Mouse (Mus musculus): Measurements from ENCODE around the gene Tchp.

The Tchp gene

GRCm38 (mm10) chr5:114707265-114708068, at the start of gene Tchp:
TSS of gene Tchp (plus strand) at chr5:114707760.
- peak; percentile 97 for DNase-seq (ENCODE audit: low read depth, low spot score)

GRCm38 (mm10) chr5:114658255-114658654, 49.3 kb upstream of the Tchp start, which contains the start of gene Trpv4:
TSS of gene Trpv4 (minus strand) at chr5:114658421.
- no peak for DNase-seq (ENCODE audit: low read depth, low spot score)

DNA sequence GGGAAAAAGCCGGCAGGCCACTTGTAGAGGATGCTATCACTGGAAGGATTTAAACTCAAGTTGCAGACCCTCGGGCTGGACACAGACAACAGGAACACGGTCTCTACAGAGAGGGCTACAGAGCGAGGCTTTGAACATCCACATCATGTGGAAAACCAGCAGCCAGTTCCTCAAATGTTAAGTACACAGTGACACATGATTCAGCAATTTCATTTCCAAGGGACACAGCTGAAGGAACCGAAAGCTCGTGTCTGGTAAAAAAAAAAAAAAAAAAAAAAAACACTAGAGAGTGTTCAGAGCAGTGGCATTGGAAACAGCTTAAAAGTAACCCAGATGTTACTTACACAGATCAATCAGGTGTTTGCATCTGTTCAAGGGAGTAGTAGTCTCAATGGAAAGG, 46.5 kb upstream of the Tchp start:
- DNase-seq (ENCODE audit: low read depth, low spot score), result no peak

GRCm38 (mm10) chr5:114664139-114664538, 43.4 kb upstream of the Tchp start:
- no peak for DNase-seq (ENCODE audit: low read depth, low spot score)

- no peak for DNase-seq (ENCODE audit: low read depth, low spot score)
Observed at GRCm38 (mm10) chr5:114664750-114665149, 42.8 kb upstream of the Tchp start.

DNA sequence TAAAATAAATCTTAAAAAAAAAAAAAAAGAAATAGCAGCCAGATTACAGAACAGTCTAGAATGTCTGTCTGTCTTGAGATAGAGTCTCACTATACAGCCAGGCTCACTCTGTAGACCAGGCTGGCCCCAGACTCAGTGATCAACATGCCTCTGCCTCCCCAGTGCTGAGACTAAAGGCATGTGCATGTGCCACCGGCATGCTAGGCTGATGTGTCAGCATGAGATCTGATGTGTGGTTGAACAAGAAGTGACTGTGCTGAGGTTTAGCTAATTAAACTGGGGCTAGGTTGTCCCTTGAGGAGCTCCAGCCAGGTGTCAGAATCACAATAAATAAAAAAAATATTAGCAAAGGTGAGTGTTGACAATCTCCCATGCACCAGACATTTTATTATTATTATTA, 40.9 kb upstream of the Tchp start:
- DNase-seq (ENCODE audit: low read depth, low spot score), result no peak

- peak; percentile 98 for DNase-seq (ENCODE audit: low read depth, low spot score)
Observed at GRCm38 (mm10) chr5:114667228-114667856, 40.2 kb upstream of the Tchp start.

DNA sequence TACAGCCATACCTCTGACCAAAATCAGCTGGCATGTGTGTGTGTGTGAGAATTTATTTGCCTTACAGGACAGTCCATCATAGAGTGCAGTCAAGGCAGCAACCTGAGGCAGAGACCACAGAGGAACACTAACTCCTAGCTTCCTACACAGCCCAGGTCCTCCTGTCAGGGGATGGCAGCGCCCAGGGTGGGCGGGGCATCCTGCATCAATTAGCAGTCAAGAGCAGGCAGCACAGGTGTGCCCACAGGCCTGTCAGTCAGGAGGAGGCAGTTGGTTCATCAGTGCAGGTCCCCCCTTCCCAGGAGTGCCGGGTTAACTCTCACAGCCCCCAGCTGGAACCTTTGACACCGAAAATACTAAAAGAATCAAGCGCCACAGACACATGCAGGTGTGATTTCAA, 38.5 kb upstream of the Tchp start:
- DNase-seq (ENCODE audit: low read depth, low spot score), result no peak

GRCm38 (mm10) chr5:114673114-114673513, 34.4 kb upstream of the Tchp start:
- no peak for DNase-seq (ENCODE audit: low read depth, low spot score)

- DNase-seq (ENCODE audit: low read depth, low spot score), result no peak
Observed at GRCm38 (mm10) chr5:114674594-114674993, 33.0 kb upstream of the Tchp start.

DNA sequence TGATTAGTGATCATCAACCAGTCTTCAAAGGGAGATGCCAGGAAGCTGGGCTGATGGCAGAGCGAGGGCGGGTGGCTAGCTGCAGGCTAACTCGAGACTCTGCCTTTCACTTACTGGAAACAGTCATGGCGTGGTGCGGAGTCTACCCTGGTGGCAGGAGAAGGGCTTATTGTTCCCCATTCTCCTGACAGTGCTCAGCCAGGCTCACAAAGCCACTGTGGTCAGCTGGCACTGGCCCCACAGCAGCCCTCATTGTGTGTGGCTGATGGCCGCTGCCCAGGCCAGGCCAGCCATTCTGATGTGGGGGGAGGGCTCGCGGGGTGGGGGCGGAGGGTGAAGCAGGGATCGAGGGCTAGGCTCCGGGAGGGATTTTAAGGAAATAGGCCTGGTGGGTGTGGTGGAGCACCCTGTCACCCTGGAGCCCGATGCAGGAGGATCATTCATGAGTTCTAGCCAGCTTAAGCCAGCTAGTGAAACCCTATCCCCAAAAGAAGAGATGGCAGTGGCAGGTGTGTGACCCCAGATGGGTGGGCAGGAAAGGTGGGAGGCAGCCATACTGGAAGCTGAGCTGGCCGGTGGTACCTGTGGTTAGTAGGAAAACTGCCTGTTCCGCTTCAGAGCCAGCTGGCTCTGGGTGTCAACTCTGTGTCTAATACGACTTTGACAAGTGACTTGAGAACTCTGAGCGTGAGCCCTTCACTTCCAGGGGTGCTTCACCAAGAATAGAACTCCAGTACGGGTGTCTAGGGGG, 27.5 kb upstream of the Tchp start:
- no peak for DNase-seq (ENCODE audit: low read depth, low spot score)

DNA sequence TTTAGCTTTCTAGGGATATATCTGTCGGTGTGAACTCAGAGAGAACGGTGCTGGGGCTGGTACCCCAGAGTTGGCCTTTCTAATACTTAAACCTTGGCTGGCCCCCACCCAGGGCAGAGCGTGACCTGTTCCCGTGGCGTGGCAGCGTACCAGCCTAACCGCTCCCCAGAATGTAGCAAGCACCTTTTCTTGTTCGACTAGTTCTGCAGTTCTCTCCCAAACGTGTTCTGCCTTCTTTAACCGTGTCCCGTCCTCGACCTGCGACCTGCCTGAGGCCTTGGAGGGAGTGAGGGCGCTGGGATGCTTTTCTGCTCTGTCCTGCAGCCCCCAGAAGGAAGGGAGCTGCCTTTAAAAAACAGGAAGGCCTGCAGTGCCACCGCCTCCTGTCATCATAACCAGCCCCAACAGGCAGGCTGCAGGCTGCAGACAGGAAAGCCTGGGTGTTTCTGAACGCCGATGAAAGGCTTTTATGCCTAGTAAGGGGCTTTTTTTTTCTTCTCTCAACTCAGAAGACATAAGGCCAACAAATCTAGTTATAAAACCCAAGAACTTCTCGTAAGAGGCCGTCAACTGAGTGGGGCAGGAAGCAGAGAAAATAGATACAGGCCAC, 26.8 kb upstream of the Tchp start:
- no peak for DNase-seq (ENCODE audit: low read depth, low spot score)

DNA sequence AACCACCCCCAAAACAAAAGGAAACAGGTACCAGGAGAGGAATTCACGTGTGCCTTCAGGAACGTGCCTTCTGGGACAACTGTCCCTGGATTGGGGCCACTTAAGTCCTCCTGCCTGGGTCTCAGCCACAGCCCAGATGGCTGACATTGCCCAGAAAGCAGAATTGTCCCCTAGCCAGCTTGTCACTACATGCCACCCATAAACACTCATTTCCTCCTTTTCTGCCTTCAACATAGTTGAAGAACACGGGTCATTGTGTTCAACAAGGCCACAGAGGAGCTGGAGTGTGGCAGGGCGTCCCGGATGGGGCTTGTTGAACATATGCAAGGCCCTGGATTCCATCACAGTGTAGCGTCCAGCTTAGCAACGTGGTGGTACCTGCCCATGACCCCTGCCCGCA, 25.8 kb upstream of the Tchp start:
- no peak for DNase-seq (ENCODE audit: low read depth, low spot score)

GRCm38 (mm10) chr5:114685986-114686385, 21.6 kb upstream of the Tchp start:
- no peak for DNase-seq (ENCODE audit: low read depth, low spot score)

DNA sequence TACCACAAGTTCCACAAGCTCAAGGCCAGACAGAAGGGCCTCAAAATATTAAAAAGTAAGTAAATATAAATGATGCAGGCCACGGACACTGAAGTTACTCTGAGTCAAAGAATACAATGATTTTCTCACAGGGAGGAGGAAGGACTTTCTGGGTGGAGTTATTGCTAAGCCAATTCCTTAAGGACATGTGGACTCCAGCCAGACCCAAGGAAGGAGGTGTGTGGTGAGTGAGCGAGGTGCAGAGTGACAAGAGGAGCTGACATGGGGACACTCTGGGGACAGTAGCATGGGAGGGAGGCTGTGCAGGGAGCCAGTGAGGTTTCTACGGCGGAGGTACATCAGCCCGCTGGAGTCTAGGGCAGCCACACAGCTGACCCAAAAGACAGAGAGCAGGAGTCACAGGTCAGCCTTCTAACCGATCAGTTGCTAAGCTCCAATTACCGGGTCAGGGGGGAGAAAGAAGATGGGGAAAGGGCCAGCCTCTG, 20.8 kb upstream of the Tchp start:
- DNase-seq (ENCODE audit: low read depth, low spot score), result no peak

GRCm38 (mm10) chr5:114687901-114688300, 19.7 kb upstream of the Tchp start:
- no peak for DNase-seq (ENCODE audit: low read depth, low spot score)

DNA sequence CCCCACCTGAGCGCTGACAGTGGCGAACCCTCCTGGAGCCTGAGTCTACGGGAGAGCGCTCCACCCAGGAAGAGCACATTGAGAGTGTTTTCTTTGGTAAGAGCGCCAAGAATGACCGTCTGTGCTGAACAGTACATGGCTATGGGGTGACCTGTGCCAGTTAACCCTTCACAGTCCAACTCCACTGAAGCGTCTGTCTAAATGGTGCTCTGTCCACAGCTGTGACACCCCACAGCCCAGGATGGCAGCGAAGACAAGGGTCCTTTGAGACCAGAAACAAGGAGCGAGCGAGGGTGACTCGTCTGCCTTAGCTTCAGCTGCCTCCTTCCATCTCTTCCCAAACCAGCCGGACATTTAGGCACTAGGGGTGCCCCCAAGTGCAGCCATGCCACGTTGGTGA, 18.9 kb upstream of the Tchp start:
- DNase-seq (ENCODE audit: low read depth, low spot score), result no peak

- no peak for DNase-seq (ENCODE audit: low read depth, low spot score)
Observed at GRCm38 (mm10) chr5:114689700-114690366, 17.7 kb upstream of the Tchp start.

DNA sequence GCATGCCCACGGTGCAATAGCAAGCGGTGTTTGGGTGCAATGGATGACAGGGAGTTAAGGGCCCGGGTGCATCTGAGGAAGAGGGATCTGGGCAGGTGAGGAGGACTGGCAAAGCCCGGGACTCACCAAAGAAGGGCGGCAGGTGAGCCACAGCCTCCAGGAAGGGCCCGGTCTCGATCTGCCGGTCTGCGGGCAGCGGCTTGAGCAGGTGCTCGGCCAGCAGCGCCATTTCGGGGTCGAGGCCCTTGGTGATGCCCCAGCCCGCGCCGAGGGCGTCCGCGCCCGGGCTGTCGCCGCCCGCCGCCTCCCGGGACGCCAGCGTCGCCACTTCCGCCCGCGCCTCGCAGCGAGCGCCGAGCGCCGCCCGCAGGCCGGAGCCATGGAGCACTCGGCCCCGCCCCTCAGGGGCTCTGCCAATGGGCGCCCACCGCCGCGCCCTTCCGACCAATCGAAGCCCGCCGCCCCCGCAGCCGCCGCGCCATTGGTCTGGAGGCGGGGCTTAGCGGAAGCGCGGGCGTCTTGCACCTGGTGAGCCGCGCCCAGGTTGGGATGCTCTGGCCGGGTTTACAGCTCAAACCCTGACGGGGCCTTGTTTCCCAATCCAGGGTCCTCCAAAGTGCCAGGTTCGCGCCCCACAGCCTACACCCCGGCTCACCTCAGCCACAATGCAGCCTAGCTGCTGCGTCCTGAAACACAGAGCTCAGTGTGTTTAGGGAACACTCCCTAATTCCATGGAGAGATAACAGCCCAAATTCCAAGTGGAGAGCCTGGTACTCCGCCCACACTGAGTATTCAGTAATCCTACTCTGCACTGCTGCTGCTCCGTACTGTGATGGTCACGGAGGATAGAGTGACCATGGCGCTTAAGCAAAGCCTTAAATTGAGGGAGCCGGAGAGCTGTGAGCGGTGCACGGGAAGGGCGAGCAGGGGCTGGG, 16.7 kb upstream of the Tchp start, which contains the start of gene Gltp:
Gene Gltp, minus strand, starts transcription at position 352 of the 935 bp plus-strand sequence.
- DNase-seq (ENCODE audit: low read depth, low spot score), result peak; percentile 91

DNA sequence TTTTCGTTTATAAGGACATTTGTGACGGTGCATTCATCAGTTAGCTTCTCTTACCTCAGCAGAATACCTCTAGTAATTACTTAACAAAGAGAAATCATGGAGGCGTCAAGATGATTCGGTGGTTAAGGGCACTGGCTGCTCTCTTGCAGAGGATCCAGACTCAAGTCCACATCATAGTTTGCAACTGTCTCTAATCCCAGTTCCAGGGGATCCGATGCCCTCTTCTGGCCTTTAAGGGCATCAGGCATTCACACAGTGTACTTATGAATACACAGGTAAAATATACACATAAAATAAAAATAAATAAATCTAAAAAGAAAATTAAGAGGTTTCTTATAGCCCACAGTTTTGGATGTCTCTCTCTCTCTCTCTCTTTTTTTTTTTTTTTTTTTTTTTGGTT, 11.8 kb upstream of the Tchp start:
- DNase-seq (ENCODE audit: low read depth, low spot score), result no peak
